7 mouse cellular contexts compared by ENCODE assay signal in genomic region chr12:78861496-78862253, GRCm38 (mm10). TPM values are rescaled to one million over a fixed set of nuclear protein-coding genes. Genes with fewer than 3 reads are reported as not detected.
DNase-seq lines count a peak whose midpoint lies in the region; ATAC-seq lines count a peak whose summit lies in the region.

TSS of gene Atp6v1d (minus strand) at chr12:78861638.
TSS of gene Eif2s1 (plus strand) at chr12:78861819.

- H3K36me3 ChIP-seq in intestine, embryonic 16.5 days (ENCODE audit: control insufficient read depth, insufficient read depth, low read length): no peaks in the 10 kb centered on the region
- no peaks in the 10 kb centered on the region for H3K36me3 ChIP-seq in midbrain, embryonic 11.5 days (ENCODE audit: control insufficient read depth, insufficient read depth, low read length)

- DNase-seq in adrenal gland, adult 8-10 months: peak; percentile 99
- peak; percentile 97 for DNase-seq in embryo, embryonic 9.5 days (ENCODE audit: extremely low spot score)
- peak; percentile 94 to 97 for DNase-seq in gastrocnemius, postnatal 4 days (ENCODE audit: low spot score in 2 of 2)
- peak; percentile 98 to 99 for DNase-seq in left cerebral cortex, postnatal 36 days (ENCODE audit: low spot score in 2 of 2)
- peak; percentile 99 for DNase-seq in midbrain, embryonic 11.5 days (ENCODE audit: low spot score, missing footprints)
- peak; percentile 99 for DNase-seq in skeletal muscle tissue, adult 2 months (ENCODE audit: low read depth, low spot score)

- peak within 1 kb of the TSS; percentile 81 for H3K4me3 ChIP-seq in intestine, embryonic 16.5 days (ENCODE audit: low read length)
- H3K4me3 ChIP-seq in midbrain, embryonic 11.5 days (ENCODE audit: low read depth, low read length): peak within 1 kb of the TSS; percentile 87

- peak within 1 kb of the TSS; percentile 87 for H3K4me2 ChIP-seq in intestine, embryonic 16.5 days (ENCODE audit: low read depth, low read length)
- H3K4me2 ChIP-seq in midbrain, embryonic 11.5 days: peak within 1 kb of the TSS; percentile 92

- H3K27ac ChIP-seq in intestine, embryonic 16.5 days (ENCODE audit: low read length): peak within 1 kb of the TSS; percentile 88
- peak within 1 kb of the TSS; percentile 79 for H3K27ac ChIP-seq in midbrain, embryonic 11.5 days (ENCODE audit: low read depth, low read length)

- H3K9ac ChIP-seq in intestine, embryonic 16.5 days (ENCODE audit: low read depth, low read length): peak within 1 kb of the TSS; percentile 88
- H3K9ac ChIP-seq in midbrain, embryonic 11.5 days (ENCODE audit: low read length): peak within 1 kb of the TSS; percentile 92

- ATAC-seq in intestine, embryonic 16.5 days: peak; percentile 100
- peak; percentile 100 for ATAC-seq in midbrain, embryonic 11.5 days (ENCODE audit: low FRiP score)

- H3K27me3 ChIP-seq in intestine, embryonic 16.5 days (replicated peaks; ENCODE audit: control insufficient read depth, insufficient read depth, low read length): no peaks in the 10 kb centered on the region
- no peaks in the 10 kb centered on the region for H3K27me3 ChIP-seq in midbrain, embryonic 11.5 days (ENCODE audit: control insufficient read depth, insufficient read depth, low read length)

- H3K4me1 ChIP-seq in intestine, embryonic 16.5 days (ENCODE audit: control insufficient read depth, insufficient read depth, low read length): peaks cover 7% of the 10 kb centered on the region; the same call in 1 of the 2 replicates
- peaks cover 11% of the 10 kb centered on the region for H3K4me1 ChIP-seq in midbrain, embryonic 11.5 days (ENCODE audit: control insufficient read depth, insufficient read depth, low read length)

- WGBS in intestine, embryonic 16.5 days: under 1% methylated on average over 55 of the region's 55 CpGs
- WGBS in midbrain, embryonic 11.5 days: under 1% methylated on average over 55 of the region's 55 CpGs

- H3K9me3 ChIP-seq in intestine, embryonic 16.5 days (ENCODE audit: control insufficient read depth, low read length): no peaks in the 10 kb centered on the region
- no peaks in the 10 kb centered on the region for H3K9me3 ChIP-seq in midbrain, embryonic 11.5 days (ENCODE audit: control insufficient read depth, low read length)

- intact Hi-C loops in left cerebral cortex, postnatal 36 days (cut with DNase I): no loop called here

RNA-seq across cellular contexts. Expression of gene Atp6v1d, which starts in this region (rescaled TPM):
- total RNA-seq in adrenal gland, adult 8-10 months (2022): 100 to 1,000 TPM in 1 of 4 experiments, 10 to 100 TPM in 3; 70.1 to 102 (median 92.1) TPM
- total RNA-seq in gastrocnemius, postnatal 4 days (2021): 10 to 100 TPM; 42.8 to 44.4 TPM
- polyA plus RNA-seq in intestine, embryonic 16.5 days (2015; fragmentation: Nextera tagmentation; extraction: Ambion mirVana): 66.5 and 72.3 TPM in 2 replicates
- total RNA-seq in left cerebral cortex, postnatal 36 days (2021): 100 to 1,000 TPM; 288 to 293 TPM
- 106 and 122 TPM in 2 replicates for polyA plus RNA-seq in midbrain, embryonic 11.5 days (2014; fragmentation: Nextera tagmentation; extraction: Ambion mirVana)

RNA-seq across cellular contexts. Expression of gene Eif2s1, which starts in this region (rescaled TPM):
- 10 to 100 TPM; 70.3 to 98.8 (median 78.4) TPM for total RNA-seq in adrenal gland, adult 8-10 months (2022)
- 10 to 100 TPM; 51.1 to 56.9 TPM for total RNA-seq in gastrocnemius, postnatal 4 days (2021)
- polyA plus RNA-seq in intestine, embryonic 16.5 days (2015; fragmentation: Nextera tagmentation; extraction: Ambion mirVana): 204 and 205 TPM in 2 replicates
- total RNA-seq in left cerebral cortex, postnatal 36 days (2021): 10 to 100 TPM; 44.8 to 49.8 TPM
- polyA plus RNA-seq in midbrain, embryonic 11.5 days (2014; fragmentation: Nextera tagmentation; extraction: Ambion mirVana): 249 and 250 TPM in 2 replicates

Comparison
In these comparisons a context has a peak if more than half of its experiments do, and no peak if none do; other contexts are left out.
1. Peak in every context shown above with its lines: DNase-seq, ATAC-seq, H3K4me3 ChIP-seq and H3K27ac ChIP-seq.